Mouse (Mus musculus): ENCODE results near the gene Irf2bpl.

DNA sequence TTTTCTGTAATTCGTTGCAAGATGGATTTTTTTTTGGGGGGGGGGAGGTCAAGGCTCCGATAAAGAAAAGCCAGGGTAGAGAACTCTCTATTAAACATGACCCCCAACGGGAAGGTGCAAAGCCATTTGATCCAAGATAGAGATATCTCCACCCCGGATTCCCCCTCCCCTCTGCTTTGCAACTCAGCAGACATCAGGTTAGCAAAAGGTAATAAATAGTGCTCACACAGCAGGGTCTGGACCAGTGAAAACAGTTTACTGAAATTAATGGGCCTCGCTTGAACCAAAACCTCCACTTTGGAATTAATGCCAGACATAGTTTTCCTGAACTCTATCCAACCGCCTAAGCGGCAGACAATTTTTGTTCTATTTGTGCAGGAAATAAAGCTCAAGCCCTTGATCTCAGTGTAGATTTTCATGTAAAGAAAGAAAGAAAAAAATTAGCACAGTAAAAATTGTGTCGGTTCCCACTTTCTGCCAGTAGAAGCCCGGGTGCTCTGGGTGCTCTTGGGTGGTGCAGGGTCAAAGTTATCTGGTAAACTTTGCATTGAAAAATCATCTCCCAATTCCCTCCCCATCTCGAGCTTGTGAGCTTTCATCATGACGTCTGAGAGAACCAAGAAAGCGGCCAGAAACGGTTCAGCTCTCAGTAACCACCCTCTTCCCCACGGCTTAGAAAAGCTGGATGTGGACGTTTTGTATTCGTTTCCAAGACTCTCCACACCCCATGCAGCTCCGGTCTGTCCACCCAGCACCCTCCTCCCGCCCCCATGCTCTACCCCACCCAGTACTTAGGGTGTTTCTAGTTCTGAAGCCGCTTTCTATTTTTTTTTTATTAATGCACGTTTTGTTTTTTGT, 9.0 kb upstream of the Irf2bpl start:
- TF ChIP-seq CTCF (conservative IDR thresholded peaks at IDR 0.05 in 1 of 2, IDR thresholded peaks at IDR 0.05 in 1 of 2; ENCODE audit: low read depth in 2 of 2, low read length in 2 of 2) = no peak
- TF ChIP-seq POLR2A (IDR thresholded peaks at IDR 0.05; ENCODE audit: low read depth, low read length) = no peak
- TF ChIP-seq ZKSCAN1 (IDR thresholded peaks at IDR 0.05; ENCODE audit: borderline replicate concordance, low read depth, low read length) = no peak
- no peak for TF ChIP-seq KAT2A (IDR thresholded peaks at IDR 0.05; ENCODE audit: insufficient replicate concordance, low read length)
- TF ChIP-seq PAX5 (IDR thresholded peaks at IDR 0.05; ENCODE audit: low read length) = no peak
- no peak for TF ChIP-seq NELFE (IDR thresholded peaks at IDR 0.05; ENCODE audit: low read depth, low read length)
- no peak for TF ChIP-seq RCOR1 (conservative IDR thresholded peaks at IDR 0.05; ENCODE audit: low read depth, low read length)
- no peak for TF ChIP-seq RAD21 (IDR thresholded peaks at IDR 0.05; ENCODE audit: low read depth, low read length)
- TF ChIP-seq E2F4 (IDR thresholded peaks at IDR 0.05; ENCODE audit: insufficient replicate concordance, low read depth, low read length) = no peak
- no peak for TF ChIP-seq BHLHE40 (IDR thresholded peaks at IDR 0.05; ENCODE audit: low read depth, low read length)

Measured in CH12.LX (cell line).